Mouse (Mus musculus): Measurements from ENCODE around the gene Maml1.
"Not testable (repeated sequence)": the region's sequence is repeated elsewhere in the genome, so short reads cannot be mapped to it uniquely, and the experiment has no call there.

The Maml1 gene

DNA sequence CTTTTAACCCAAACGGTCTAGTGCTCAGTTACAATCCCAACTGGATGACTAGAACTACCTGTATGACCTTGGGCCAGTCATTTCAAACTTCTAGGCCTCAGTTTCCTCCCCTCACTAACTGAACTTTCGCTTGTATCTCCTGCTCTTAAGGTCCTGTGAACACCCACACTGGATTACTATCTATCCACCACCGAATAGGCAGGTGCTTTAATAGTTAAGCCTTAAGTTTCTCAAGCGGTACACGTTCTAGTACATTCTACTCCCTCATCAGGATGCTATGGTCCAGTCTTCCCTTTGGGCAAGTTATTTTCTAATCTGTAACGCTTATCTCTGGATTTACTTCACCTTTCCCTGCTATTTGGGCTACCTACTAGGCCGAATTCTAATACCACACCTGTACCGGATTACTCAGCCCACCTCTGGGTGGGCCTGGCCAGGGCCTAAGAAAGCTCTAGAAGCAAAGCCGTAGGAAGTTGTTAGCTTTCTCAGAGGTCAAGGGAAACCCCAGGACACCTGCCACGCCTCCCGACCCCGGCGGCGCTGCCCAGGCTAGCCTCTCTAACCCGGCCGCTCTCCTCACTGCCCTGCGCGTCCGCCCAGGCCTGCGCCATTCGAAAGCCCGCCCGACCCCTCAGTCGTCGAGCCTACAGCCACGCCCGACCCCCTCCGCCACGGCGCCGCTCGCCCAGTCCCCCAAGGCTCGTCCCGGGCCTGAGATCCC, 32.8 kb upstream of the Maml1 start:
- Histone ChIP-seq H3K4me3 (replicated peaks; ENCODE audit: low read length) (peak overlapping the region; percentile 95), H3K4me1 (replicated peaks; ENCODE audit: low read depth, low read length) (peaks cover 60% of the 10 kb centered on the region), H3K27me3 (ENCODE audit: insufficient read depth, low read length) (no peaks in the 10 kb centered on the region), H3K9me3 (ENCODE audit: low read length) (no peaks in the 10 kb centered on the region), H3K36me3 (ENCODE audit: insufficient read depth, low read length) (peaks cover 65% of the 10 kb centered on the region)
- no peak for TF ChIP-seq CTCF (conservative IDR thresholded peaks at IDR 0.05; ENCODE audit: low read length)
- no peak for TF ChIP-seq POU5F1 (IDR thresholded peaks at IDR 0.05; ENCODE audit: borderline replicate concordance, low read length)
- no peak for TF ChIP-seq NANOG (IDR thresholded peaks at IDR 0.05; ENCODE audit: borderline replicate concordance, low read length)

DNA sequence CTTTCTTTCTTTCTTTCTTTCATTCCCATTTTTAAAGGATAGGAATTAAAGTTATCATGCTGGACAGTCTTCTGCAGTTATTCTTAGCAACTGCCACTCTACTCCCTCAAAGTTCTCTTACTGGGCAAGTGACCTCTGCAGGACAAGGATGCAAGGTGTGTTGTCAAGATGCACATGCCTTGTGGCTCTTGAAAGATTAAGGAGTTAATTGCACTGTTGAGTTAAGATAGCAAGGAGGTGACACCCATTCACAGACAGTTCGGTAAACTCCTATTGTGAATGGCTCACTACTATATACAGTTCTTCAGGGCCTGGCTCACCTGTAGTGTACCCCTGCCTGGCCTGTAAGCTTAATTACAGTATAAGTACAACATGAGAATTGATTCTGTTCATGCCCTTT, 31.7 kb upstream of the Maml1 start:
- H3K4me1 ChIP-seq (replicated peaks; ENCODE audit: low read depth, low read length) = peaks cover 68% of the 10 kb centered on the region
- H3K4me3 ChIP-seq (replicated peaks; ENCODE audit: low read length) = peak overlapping the region; percentile 95
- TF ChIP-seq CTCF (conservative IDR thresholded peaks at IDR 0.05; ENCODE audit: low read length) = no peak
- TF ChIP-seq POU5F1 (IDR thresholded peaks at IDR 0.05; ENCODE audit: borderline replicate concordance, low read length) = no peak
- TF ChIP-seq NANOG (IDR thresholded peaks at IDR 0.05; ENCODE audit: borderline replicate concordance, low read length) = no peak
- no peaks in the 10 kb centered on the region for H3K27me3 ChIP-seq (ENCODE audit: insufficient read depth, low read length)
- H3K9me3 ChIP-seq (ENCODE audit: low read length) = no peaks in the 10 kb centered on the region
- peaks cover 70% of the 10 kb centered on the region for H3K36me3 ChIP-seq (ENCODE audit: insufficient read depth, low read length)

DNA sequence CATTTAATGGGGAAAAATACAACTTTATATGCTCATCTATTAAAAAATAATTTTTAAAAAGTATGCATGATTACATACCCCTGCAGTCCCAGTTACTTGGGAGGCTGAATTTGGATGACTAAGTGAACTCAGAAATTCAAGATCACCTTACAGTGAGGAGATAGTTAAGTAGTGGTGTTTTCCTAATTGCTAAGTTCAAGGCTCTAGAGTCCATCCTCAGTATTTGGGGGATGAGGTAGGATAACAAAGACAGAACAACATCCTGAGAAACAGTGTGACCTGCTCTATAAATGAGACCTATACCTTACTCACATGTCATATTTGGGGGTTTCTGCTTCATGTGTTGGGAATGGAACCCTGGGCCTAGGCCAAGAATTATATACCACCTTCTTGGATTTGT, 30.2 kb upstream of the Maml1 start:
- peaks cover 67% of the 10 kb centered on the region for H3K36me3 ChIP-seq (ENCODE audit: insufficient read depth, low read length)
- no peaks in the 10 kb centered on the region for H3K9me3 ChIP-seq (ENCODE audit: low read length)
- H3K27me3 ChIP-seq (ENCODE audit: insufficient read depth, low read length) = no peaks in the 10 kb centered on the region
- TF ChIP-seq CTCF (conservative IDR thresholded peaks at IDR 0.05; ENCODE audit: low read length) (no peak), POU5F1 (IDR thresholded peaks at IDR 0.05; ENCODE audit: borderline replicate concordance, low read length) (no peak), NANOG (IDR thresholded peaks at IDR 0.05; ENCODE audit: borderline replicate concordance, low read length) (no peak)
- H3K4me1 ChIP-seq (replicated peaks; ENCODE audit: low read depth, low read length) = peaks cover 68% of the 10 kb centered on the region
- H3K4me3 ChIP-seq (replicated peaks; ENCODE audit: low read length) = peak overlapping the region; percentile 95; the same call in 1 of the 2 replicates

DNA sequence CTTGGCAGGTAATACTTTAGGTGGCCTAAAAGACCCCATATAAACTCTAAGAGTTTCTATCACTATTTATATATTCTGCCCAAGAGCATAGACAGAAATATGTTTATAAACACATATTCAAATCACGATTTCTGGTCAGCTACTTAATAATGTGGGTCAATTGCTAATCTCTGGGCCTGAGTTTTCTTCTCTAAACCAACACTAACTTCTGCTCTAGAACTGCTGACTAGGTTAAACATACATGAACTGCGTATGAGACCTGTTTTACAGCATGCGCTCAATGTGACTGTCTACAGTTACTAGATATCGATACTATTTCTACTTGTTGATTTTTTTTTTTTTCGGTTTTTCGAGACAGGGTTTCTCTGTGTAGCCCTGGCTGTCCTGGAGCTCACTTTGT, 29.1 kb upstream of the Maml1 start:
- Histone ChIP-seq H3K36me3 (ENCODE audit: insufficient read depth, low read length) (peaks cover 72% of the 10 kb centered on the region), H3K4me3 (replicated peaks; ENCODE audit: low read length) (no peak overlapping the region), H3K9me3 (ENCODE audit: low read length) (no peaks in the 10 kb centered on the region), H3K27me3 (ENCODE audit: insufficient read depth, low read length) (no peaks in the 10 kb centered on the region), H3K4me1 (replicated peaks; ENCODE audit: low read depth, low read length) (peaks cover 67% of the 10 kb centered on the region)
- no peak for TF ChIP-seq NANOG (IDR thresholded peaks at IDR 0.05; ENCODE audit: borderline replicate concordance, low read length)
- no peak for TF ChIP-seq CTCF (conservative IDR thresholded peaks at IDR 0.05; ENCODE audit: low read length)
- no peak for TF ChIP-seq POU5F1 (IDR thresholded peaks at IDR 0.05; ENCODE audit: borderline replicate concordance, low read length)

DNA sequence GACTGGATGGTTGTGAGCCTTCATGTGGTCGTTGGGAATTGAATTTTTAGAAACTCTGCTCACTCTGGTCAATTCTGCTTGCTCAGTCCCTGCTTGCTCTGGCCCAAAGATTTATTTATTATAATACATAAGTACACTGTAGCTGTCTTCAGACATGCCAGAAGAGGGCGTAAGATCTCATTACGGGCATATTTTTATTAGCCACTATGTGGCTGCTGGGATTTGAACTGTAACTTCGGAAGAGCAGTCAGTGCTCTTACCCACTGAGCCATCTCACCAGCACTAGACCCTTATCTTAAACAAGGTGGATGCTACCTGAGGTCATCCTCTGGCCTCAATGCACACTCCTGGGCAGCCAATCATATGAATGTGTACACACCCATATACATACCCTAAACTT, 27.2 kb upstream of the Maml1 start:
- H3K4me1 ChIP-seq (replicated peaks; ENCODE audit: low read depth, low read length) = peaks cover 79% of the 10 kb centered on the region
- H3K27me3 ChIP-seq (ENCODE audit: insufficient read depth, low read length); H3K4me3 ChIP-seq (replicated peaks; ENCODE audit: low read length); H3K9me3 ChIP-seq (ENCODE audit: low read length): not testable (repeated sequence)
- peaks cover 83% of the 10 kb centered on the region for H3K36me3 ChIP-seq (ENCODE audit: insufficient read depth, low read length)

DNA sequence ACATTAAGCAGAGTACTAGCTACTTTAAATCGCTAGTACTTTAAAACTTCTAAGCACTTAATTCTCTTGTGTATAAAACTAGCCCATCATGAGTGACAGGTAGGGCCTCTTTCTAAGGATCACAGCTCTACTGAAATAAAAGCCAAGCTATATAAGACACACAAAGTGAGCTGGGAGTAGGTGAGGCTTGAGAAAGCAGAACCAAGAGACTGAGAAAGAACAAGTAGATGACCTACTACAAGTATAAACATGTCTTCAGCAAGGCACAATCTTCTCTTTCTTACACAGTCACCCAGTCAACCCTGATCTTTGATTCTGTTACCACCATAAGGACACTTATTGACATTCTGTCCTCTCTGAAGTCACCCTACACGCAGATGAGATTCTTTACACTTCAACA, 20.7 kb upstream of the Maml1 start:
- Histone ChIP-seq H3K4me3 (replicated peaks; ENCODE audit: low read length) (no peak overlapping the region), H3K36me3 (ENCODE audit: insufficient read depth, low read length) (peaks cover 91% of the 10 kb centered on the region), H3K27me3 (ENCODE audit: insufficient read depth, low read length) (no peaks in the 10 kb centered on the region), H3K9me3 (ENCODE audit: low read length) (no peaks in the 10 kb centered on the region), H3K4me1 (replicated peaks; ENCODE audit: low read depth, low read length) (peaks cover 53% of the 10 kb centered on the region)
- TF ChIP-seq CTCF (conservative IDR thresholded peaks at IDR 0.05; ENCODE audit: low read length) = no peak
- TF ChIP-seq NANOG (IDR thresholded peaks at IDR 0.05; ENCODE audit: borderline replicate concordance, low read length) = no peak
- no peak for TF ChIP-seq POU5F1 (IDR thresholded peaks at IDR 0.05; ENCODE audit: borderline replicate concordance, low read length)

DNA sequence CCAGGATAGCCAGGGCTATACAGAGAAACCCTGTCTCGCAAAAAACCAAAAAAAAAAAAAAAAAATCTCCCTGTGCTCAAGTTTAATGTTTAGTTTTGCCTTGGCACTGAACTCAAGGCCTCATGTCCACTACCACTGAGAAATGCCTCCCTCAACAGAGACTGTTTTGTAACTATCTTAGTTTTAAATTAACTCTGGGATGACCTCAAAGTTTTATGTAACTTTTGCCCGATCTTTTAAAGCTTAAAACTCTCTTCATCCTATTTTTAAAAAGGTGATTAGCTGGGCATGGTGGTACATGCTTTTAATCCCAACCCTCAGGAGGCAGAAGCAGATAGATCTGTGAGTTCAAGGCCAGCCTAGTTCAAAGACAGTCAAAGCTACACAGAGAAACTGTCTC, 11.3 kb upstream of the Maml1 start:
- peaks cover 100% of the 10 kb centered on the region for H3K36me3 ChIP-seq (ENCODE audit: insufficient read depth, low read length)
- TF ChIP-seq POU5F1 (IDR thresholded peaks at IDR 0.05; ENCODE audit: borderline replicate concordance, low read length) (no peak), NANOG (IDR thresholded peaks at IDR 0.05; ENCODE audit: borderline replicate concordance, low read length) (no peak), CTCF (conservative IDR thresholded peaks at IDR 0.05; ENCODE audit: low read length) (no peak)

DNA sequence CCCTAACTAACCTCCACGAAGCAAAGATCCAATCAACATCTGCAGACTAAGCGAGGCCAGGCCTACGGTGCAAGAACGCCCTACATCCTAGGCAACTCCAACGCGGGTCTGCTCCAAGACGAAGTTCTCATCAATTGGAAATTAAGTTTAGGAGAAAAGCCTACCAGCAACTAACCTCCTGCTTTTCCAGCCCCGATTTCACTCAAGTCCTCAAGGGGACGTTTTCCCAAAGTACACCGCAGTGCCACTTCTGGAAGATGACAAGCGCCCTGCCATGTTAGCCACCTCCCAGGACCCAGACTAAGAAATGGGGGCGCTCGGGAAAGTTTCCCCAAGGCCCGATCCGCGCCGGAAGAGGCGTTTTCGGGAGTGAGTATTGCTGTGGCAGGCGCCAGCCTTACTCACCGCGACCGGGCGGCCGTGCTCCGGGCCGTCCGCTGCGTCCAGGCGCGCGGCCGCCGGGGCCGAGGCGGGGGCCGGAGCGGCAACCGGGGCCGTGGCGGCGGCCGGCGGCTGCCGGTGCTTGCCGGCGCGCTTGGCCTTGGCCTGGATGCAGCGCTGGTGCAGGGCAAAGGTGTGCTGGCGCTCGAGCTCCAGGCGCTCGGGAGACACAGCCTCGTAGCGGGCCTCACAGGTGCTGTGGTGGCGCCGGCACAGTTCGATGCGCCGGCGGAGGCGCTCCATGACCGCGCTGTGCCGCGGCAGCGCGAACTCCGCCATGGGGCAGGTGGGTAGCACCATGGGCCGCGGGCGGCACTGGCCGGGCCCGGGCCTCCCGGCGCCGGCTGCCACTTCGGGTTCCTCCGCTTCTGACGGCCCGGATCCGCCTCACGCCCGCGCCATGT, 568 bp downstream of the Maml1 start:
- Histone ChIP-seq H3K9me3 (ENCODE audit: low read length) (no peaks in the 10 kb centered on the region), H3K4me1 (replicated peaks; ENCODE audit: low read depth, low read length) (peaks cover 68% of the 10 kb centered on the region), H3K4me3 (replicated peaks; ENCODE audit: low read length) (peak overlapping the region; percentile 92), H3K27me3 (ENCODE audit: insufficient read depth, low read length) (no peaks in the 10 kb centered on the region), H3K36me3 (ENCODE audit: insufficient read depth, low read length) (peaks cover 70% of the 10 kb centered on the region)
- TF ChIP-seq CTCF (conservative IDR thresholded peaks at IDR 0.05; ENCODE audit: low read length) (no peak), NANOG (IDR thresholded peaks at IDR 0.05; ENCODE audit: borderline replicate concordance, low read length) (no peak), POU5F1 (IDR thresholded peaks at IDR 0.05; ENCODE audit: borderline replicate concordance, low read length) (no peak)

More for the DNA sequence above, 11.3 kb upstream of the Maml1 start:
- no peaks in the 10 kb centered on the region for H3K9me3 ChIP-seq (ENCODE audit: low read length)
- peaks cover 28% of the 10 kb centered on the region for H3K4me1 ChIP-seq (replicated peaks; ENCODE audit: low read depth, low read length)
- no peak overlapping the region for H3K4me3 ChIP-seq (replicated peaks; ENCODE audit: low read length)
- no peaks in the 10 kb centered on the region for H3K27me3 ChIP-seq (ENCODE audit: insufficient read depth, low read length)

Data from E14TG2a.4 (cell line).